Mouse (Mus musculus): ENCODE results near the gene Rell1.

Gene Rell1

GRCm38 (mm10) chr5:63953401-63954032, 15.2 kb downstream of the Rell1 start:
- CTCF ChIA-PET: no interaction called here

GRCm38 (mm10) chr5:63952039-63952438, 16.7 kb downstream of the Rell1 start:
- CTCF ChIA-PET: no interaction called here

GRCm38 (mm10) chr5:63951421-63951911, 17.2 kb downstream of the Rell1 start:
- CTCF ChIA-PET: no interaction called here

- CTCF ChIA-PET: no interaction called here
These were observed 19.5 kb downstream of the Rell1 start for GRCm38 (mm10) chr5:63949195-63949594.

GRCm38 (mm10) chr5:63947526-63947925, 21.2 kb downstream of the Rell1 start:
- CTCF ChIA-PET: no interaction called here

- CTCF ChIA-PET: no interaction called here
These were observed 25.4 kb downstream of the Rell1 start for GRCm38 (mm10) chr5:63943291-63943690.

GRCm38 (mm10) chr5:63941891-63942290, 26.8 kb downstream of the Rell1 start:
- CTCF ChIA-PET: no interaction called here

GRCm38 (mm10) chr5:63938575-63938974, 30.1 kb downstream of the Rell1 start:
- CTCF ChIA-PET: interaction anchor here (0.9 kb wide), 1 partner anchor 19 kb away, joined by 5 read pairs; no protein-coding TSS in a partner anchor

- CTCF ChIA-PET: no interaction called here
These were observed 32.0 kb downstream of the Rell1 start for GRCm38 (mm10) chr5:63936740-63937139.

GRCm38 (mm10) chr5:63935581-63935980, 33.1 kb downstream of the Rell1 start:
- CTCF ChIA-PET: no interaction called here

GRCm38 (mm10) chr5:63932829-63933228, 35.9 kb downstream of the Rell1 start:
- CTCF ChIA-PET: no interaction called here

- CTCF ChIA-PET: no interaction called here
These were observed 37.8 kb downstream of the Rell1 start for GRCm38 (mm10) chr5:63930824-63931358.

GRCm38 (mm10) chr5:63925035-63925628, 43.6 kb downstream of the Rell1 start:
- CTCF ChIA-PET: interaction anchor here (0.7 kb wide), 1 partner anchor 36 kb away, joined by 4 read pairs; no protein-coding TSS in a partner anchor

- CTCF ChIA-PET: no interaction called here
These were observed 45.2 kb downstream of the Rell1 start for GRCm38 (mm10) chr5:63923305-63924025.

- CTCF ChIA-PET: interaction anchor here (0.6 kb wide), 1 partner anchor 101 kb away, joined by 3 read pairs; no protein-coding TSS in a partner anchor
These were observed 50.5 kb downstream of the Rell1 start for GRCm38 (mm10) chr5:63918201-63918600.

- CTCF ChIA-PET: no interaction called here
These were observed 52.1 kb downstream of the Rell1 start for GRCm38 (mm10) chr5:63916457-63917139.

- CTCF ChIA-PET: no interaction called here
These were observed 53.8 kb downstream of the Rell1 start for GRCm38 (mm10) chr5:63914896-63915295.

GRCm38 (mm10) chr5:63910171-63910960, 58.3 kb downstream of the Rell1 start:
- CTCF ChIA-PET: interaction anchor here (0.6 kb wide), 1 partner anchor 94 kb away, joined by 4 read pairs; no protein-coding TSS in a partner anchor

GRCm38 (mm10) chr5:63907513-63907912, 61.2 kb downstream of the Rell1 start:
- CTCF ChIA-PET: interaction anchor here (0.7 kb wide), 1 partner anchor 366 kb away, joined by 3 read pairs; no protein-coding TSS in a partner anchor

- CTCF ChIA-PET: interaction anchor here (0.7 to 1.2 kb wide), 3 partner anchors 40 to 367 kb away, joined by 3 to 4 read pairs (median 3); no protein-coding TSS in a partner anchor
These were observed 62.3 kb downstream of the Rell1 start for GRCm38 (mm10) chr5:63906149-63907093.
